Mouse (Mus musculus): ENCODE data around the gene Atg16l2.

DNA sequence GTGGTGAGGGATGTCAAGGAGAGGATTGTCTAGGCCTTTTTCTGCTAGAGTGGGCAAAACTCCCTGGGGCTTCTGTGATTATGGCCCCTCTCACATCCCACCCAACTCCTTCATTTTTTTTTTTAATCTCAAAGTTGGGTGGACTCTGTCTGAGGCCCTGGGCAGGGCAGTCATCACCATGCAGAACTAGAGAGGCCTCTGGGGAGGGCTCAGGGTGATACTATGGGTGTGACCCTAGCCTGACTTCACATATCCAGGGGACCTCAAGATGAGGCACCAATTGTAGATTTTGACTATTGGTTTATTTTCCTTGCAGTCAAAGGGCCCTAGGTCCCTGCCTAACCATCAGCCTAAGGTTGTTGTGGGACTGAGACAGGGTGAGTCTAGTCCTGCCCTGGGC is 13.6 kb upstream of the Atg16l2 start:
- TF ChIP-seq HCFC1 (IDR thresholded peaks at IDR 0.05; ENCODE audit: low read depth, low read length) (no peak), USF2 (IDR thresholded peaks at IDR 0.05; ENCODE audit: borderline replicate concordance in 1 of 2, insufficient read depth in 1 of 2, low read depth in 1 of 2, low read length in 2 of 2) (no peak)
